Mouse (Mus musculus): ENCODE data around the gene Thpo.

The Thpo gene

DNA sequence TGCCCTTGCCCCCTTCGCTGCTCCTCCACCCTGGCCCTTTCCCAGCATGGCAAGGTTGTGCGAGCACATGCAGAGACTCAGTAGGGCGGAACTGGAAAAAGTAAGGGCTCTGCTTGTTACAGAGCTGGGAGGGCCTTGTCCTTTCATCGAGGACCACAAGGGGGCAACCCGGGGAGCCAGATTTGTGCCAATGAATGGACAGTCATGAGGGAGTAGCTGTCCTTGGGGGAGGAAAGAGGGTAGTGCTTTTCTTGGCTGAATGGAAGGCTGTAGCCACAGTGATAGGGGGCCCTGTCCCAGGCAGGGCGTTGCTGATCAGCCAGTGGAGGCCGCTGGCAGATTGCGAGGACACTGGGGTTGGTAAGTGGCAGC lies 31.8 kb downstream of the Thpo start:
- peak; percentile 72 for DNase-seq

DNA sequence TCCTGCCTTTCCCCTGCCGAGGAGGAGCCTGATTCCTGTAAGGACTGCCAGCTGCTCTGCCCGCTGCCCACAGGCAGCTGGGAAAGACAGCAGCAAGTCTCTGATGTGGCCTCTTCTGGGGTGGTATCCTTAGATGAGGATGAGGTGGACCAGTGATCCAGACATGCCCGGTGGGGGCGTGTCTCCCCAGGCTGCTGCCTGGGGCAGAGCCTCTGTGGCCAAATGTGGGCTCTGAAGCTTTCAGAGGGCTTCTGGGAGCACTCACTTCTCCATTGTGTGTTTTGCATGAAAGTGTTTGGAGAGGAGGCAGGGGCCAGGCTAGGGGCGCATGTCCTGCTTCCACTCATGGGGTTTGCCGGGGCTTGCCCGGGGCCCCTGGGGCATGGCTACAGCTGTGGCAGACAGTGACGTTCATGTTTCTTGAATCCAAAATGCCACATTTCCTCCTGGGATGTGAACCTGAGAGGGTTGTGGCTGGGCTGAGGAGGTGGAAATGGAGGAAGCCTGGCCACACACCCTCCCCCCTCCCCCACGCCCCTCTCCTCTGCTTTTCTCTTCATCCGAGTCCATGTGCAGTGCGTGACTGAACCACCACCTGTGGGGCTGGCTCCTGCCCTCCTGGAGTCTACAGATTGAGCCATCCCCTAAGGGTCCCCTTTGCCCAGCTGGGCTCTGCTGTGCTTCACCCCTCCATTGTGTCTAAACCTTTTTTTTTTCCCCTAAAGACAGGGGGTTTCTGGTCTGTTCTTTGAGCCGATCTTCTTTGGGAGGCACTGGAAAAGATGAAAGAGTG lies 32.4 kb downstream of the Thpo start:
- no peak for DNase-seq

DNA sequence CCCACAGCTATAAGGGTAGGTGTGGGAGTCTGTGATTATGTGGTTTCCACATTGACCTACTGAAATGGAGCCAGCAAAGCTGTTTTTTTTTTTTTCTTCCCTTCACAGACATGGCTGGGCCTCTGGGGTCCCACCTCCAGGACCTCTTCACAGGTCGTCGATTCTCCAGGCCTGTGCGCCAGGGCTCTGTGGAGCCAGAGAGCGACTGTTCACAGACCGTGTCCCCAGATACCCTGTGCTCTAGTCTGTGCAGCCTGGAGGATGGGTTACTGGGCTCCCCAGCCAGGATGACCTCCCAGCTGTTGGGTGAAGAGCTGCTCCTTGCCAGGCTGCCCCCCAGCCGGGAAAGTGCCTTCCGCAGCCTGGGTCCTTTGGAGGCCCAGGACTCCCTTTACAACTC lies 33.0 kb downstream of the Thpo start:
- no peak for DNase-seq

DNA sequence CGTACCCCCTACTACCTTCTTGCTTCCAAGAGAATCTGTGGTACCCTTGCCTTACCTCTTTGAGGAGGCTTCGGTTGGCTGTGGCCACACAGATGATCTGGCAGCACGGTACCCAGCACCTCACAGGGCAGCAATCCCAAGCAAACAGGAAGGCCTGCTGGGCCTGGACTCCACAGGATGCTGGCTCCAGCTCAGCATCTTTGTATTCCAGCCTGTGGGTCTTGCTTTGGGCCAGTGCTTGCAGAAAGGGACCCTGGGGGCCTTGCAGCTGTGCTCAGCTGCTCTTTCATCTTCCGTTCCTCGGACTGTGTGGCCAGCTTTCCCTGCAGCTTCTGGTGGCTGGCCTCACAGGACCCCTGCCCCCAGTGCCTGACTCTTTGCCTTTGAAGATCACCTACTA lies 34.3 kb downstream of the Thpo start:
- DNase-seq, result no peak

DNA sequence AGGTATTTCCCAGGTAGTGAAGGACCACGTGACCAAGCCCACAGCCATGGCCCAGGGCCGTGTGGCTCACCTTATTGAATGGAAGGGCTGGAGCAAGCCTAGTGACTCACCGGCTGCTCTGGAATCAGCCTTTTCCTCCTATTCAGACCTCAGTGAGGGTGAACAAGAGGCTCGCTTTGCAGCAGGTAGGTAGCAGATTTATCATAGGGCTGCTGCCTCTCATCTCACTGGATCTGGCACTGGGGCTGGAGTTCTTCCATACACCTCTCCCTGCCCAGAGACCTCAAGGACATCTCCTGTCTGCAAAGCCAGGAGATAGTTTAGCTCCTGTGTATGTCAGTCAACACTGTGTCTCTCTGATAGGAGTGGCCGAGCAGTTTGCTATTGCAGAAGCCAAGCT lies 35.0 kb downstream of the Thpo start:
- DNase-seq, result no peak

DNA sequence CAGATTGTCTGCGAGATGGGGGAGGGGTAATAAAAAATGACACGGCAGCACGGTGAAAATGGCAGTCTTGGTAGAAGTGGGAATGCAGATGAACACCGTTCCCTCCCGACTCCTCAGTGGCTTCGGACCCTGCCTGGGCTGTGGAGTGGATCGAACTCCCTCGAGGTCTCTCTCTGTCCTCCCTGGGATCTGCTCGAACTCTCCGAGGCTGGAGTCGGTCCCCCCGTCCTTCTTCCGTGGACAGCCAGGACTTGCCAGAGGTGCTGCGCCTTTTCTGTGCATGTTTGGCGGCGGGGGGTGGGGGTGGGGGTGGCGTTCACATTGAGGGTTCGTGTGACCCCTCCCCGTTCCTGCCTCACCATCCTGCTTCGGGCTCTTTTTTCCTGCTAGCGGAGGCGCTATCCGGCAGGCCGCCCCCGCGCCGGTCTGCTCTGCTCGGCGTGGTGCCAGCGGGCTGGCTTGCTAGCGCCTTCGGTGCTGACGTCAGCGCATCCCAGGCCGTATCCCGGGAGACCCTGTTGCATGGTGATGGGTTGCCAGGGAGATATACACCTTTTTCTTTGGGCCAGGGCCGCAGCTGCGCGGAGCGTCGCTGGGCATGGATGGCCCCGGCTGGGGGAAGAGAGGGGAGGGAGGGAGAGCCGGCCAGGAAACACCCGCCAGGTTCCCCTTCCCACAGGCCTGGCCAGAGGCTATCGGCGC lies 38.5 kb downstream of the Thpo start:
- DNase-seq, result peak; percentile 70

DNA sequence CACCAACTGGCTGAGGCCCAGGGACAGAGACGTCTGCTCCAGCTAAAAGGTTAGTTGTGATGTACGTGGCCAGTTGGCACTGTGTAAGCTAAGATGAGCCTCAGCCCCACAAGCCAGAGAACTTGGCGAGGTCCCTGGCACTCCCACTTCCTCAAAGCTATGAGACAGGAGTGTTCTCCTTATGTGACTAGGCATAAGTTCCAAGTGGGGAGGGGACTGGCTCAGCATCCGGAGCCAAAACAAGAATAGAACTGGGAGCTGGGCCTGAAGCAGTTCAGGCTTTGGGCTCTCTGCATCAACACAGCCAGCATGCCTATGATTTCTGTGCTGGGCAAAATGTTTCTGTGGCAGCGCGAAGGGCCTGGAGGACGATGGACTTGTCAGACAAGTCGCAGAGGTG lies 39.5 kb downstream of the Thpo start:
- DNase-seq, result peak; percentile 35

DNA sequence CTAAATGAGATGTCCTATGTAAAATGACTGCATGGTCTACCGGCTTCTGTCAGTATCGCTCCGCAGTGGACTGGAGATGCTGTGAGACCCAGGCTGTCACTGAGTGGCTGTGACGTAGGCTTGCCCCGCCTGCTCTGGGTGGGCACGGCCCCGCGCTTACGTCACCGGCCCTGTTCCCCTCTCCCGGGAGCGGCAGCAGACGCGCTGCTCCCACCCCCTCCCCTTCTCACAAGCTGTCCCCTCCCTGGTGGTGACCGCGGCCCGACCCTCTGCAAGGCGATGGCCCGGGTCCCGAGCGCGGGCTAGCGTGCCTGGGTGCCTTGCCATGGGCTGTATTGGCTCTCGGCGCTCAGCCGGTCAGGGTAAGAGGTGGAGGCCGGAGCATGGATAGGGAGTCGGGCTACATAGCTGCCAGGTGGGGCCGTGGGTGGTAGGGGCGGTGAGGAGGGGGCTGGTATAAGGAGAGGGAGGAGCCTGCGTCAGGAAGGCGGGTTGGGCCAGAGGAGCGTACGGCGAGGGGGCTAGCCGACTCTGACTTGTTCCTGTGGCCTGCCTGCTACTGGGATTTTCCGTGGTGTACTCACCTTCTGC lies 41.1 kb downstream of the Thpo start, which contains the start of gene Fam131a:
TSS of gene Fam131a (plus strand) at position 131 of the 591 bp plus-strand sequence.
- DNase-seq, result peak; percentile 92

DNA sequence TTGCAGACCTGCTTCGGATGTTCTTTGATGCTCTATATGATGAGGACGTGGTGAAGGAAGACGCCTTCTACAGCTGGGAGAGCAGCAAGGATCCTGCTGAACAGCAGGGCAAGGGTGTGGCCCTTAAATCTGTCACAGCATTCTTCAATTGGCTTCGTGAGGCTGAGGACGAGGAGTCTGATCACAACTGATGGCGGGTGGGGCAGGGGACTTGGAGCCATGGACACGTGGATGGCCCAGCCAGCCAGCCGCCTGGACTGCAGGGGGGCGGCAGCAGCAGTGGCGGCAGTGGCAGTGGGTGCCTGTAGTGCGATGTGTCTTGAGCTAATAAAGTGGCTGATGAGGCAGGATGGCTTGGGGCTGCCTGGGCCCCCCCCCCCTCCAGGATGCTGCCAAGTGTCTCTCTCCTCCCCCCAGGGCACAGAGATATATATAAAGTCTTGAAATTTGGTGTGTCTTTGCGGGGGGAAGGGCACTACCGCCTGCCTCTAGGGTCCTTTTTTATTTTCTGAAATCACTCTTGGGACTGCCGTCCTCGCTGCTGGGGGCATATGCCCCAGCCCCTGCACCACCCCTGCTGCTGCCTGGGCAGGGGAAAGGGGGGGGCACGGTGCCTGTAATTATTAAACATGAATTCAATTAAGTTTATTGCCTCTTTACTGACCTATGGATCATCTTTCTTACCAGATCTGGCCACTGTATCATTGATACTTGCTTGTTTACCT lies 41.9 kb downstream of the Thpo start:
- no peak for DNase-seq

DNA sequence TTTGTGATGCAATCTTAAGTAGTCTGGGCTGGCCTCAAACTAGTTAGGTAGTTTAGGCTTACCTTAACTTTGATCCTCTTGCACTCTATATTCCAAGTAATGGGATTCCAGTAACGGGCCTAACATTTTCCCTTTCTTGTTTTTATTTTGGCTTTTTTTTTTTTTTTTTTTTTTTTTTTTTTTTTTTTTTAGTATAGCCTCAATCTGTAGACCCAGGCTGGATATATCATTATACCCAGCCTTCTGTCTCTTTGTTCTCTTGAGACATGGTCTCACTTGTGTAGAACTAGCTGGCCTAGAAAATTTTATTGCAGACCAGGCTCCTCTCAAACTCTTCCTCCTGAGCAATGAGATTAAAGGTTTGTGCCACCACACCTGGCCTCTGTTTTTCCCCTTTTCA lies 42.7 kb downstream of the Thpo start:
- DNase-seq, result no peak

DNA sequence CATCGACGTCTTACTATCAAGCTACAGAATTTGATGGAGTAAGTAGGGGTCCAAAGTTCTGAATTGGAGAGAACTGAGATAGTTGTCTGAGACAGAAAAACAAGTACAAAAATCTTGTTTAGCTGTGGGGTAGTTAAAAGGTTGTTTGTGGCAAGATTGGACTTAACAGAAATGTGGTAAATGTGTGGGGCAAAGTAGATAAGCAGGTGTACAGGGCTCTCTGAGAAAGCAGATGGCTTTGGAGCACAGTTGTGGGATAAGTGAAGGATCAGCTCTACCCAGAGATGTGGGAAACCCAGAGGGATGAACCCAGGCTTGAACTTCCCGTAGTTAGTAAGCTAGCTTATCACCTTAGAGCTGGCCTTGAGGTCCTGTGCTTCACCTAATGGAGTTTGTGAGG lies 43.5 kb downstream of the Thpo start:
- DNase-seq, result no peak

DNA sequence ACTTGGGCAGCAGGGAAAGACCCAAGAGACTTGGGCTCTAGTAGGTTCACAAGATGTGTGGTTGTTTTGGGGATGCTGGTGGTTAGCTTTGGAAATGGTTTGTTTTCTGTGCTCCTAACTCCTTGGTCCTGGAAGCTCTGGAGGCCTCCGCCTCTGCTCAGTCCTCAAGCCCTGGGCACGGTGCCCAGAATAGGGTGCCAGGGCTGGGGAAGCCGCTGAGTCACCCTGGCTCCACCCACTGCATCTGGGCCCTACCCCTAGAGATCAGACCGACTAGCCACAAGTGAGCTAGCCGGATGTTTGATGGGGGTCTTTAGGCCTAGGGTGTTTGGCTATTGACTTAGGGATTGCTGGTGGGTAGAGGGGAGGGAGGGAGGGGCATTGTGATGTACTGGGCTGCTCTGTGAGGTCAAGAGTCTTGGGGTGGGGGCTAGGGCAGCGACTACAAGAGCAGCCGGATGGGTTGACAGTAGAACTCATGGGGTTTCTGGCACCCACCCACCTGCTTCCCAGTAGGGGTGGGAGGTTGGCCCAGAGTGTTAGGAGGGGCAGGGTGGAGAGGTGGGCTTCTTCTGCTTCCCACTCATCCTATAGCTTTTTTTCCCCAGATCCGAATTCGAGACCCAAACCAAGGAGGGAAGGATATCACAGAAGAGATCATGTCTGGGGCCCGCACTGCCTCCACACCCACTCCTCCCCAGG lies 56.2 kb downstream of the Thpo start:
- peak; percentile 89 for DNase-seq

DNA sequence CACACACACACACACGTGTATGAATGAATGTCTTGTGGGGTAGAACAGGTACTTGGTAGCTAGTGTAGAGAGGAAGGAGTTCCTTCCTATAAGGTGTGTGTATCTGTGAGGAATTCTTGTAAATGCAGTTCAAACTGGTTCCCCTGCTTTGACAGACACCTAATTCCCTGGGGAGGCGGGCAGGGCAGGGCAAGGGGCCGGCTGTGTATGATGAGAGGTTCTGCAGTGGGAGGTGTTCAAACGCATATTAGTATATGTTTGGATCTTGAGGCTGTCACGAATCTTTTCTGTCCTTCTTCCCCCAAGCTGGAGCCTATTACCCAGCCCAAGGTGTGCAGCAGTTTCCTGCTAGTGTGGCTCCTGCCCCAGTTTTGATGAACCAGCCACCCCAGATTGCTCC lies 56.9 kb downstream of the Thpo start:
- no peak for DNase-seq

DNA sequence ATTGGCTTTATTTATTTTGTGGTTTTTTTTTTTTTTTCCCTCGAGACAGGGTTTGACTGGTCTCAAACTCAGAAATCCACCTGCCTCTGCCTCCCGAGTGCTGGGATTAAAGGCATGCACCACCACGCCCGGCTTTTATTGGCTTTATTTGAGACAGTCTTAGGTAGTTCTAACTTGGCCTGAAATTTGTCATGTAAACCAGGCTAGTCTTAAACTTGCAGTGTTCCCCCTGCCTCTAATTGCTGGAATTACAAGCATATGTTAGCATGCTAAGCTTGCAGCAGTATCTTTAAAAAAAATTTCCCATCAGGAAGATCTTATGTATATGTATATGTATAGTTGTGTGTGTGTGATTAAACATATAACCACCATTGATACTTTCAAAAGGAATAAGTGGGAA lies 57.6 kb downstream of the Thpo start:
- DNase-seq, result no peak

DNA sequence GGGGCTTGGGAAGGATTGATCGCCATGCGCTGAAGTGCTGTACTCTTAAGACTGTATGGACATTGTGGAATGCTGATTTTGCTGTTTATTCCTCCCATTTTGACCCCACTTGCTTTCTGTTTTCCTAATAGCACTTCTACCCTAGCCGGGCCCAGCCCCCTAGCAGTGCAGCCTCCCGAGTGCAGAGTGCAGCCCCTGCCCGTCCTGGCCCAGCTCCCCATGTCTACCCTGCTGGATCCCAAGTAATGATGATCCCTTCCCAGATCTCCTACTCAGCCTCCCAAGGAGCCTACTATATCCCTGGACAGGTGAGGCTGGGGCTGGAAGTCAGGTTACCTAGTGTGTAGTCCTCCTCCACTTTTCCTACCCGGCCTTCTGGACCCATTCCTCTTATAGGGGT lies 59.1 kb downstream of the Thpo start:
- no peak for DNase-seq
